Mouse (Mus musculus) spleen, embryonic (tissue): ENCODE measurements around the gene Unc5b.
"Not testable (repeated sequence)": the region's sequence is repeated elsewhere in the genome, so short reads cannot be mapped to it uniquely, and the experiment has no call there.

Experiments
- CTCF ChIA-PET: fragments of 350-600 bp; sonication (Branson Sonifier 250); formaldehyde crosslinking; loops from one replicate; lab custom pipeline; 2022; lab: Charles Lee

Gene Unc5b

GRCm38 (mm10) chr10:60756992-60757391, 74.4 kb downstream of the Unc5b start:
- CTCF ChIA-PET: interaction anchor here (0.7 to 1.4 kb wide), 3 partner anchors 226 to 547 kb away, joined by 3 to 5 read pairs (median 5); no protein-coding TSS in a partner anchor

- CTCF ChIA-PET: interaction anchor here (1.4 kb wide), 1 partner anchor 225 kb away, joined by 3 read pairs; no protein-coding TSS in a partner anchor
These were observed 75.2 kb downstream of the Unc5b start for GRCm38 (mm10) chr10:60756146-60756545.

- CTCF ChIA-PET: no interaction called here
These were observed 77.4 kb downstream of the Unc5b start for GRCm38 (mm10) chr10:60753941-60754340.

GRCm38 (mm10) chr10:60753261-60753660, 78.1 kb downstream of the Unc5b start:
- CTCF ChIA-PET: interaction anchor here (0.6 kb wide), 1 partner anchor 508 kb away, joined by 3 read pairs; no protein-coding TSS in a partner anchor

- CTCF ChIA-PET: interaction anchor here (0.6 kb wide), 2 partner anchors 8 to 507 kb away, joined by 3 to 4 read pairs; no protein-coding TSS in a partner anchor
These were observed 79.1 kb downstream of the Unc5b start, which contains the start of gene Slc29a3 for GRCm38 (mm10) chr10:60752040-60753020. TSS of gene Slc29a3 (minus strand) at chr10:60752794.

- CTCF ChIA-PET: no interaction called here
These were observed 83.6 kb downstream of the Unc5b start for GRCm38 (mm10) chr10:60747667-60748212.

- CTCF ChIA-PET: interaction anchor here (0.5 kb wide), 1 partner anchor 8 kb away, joined by 7 read pairs; no protein-coding TSS in a partner anchor
These were observed 84.9 kb downstream of the Unc5b start for GRCm38 (mm10) chr10:60746512-60746911.

- CTCF ChIA-PET: no interaction called here
These were observed 86.7 kb downstream of the Unc5b start for GRCm38 (mm10) chr10:60744543-60745290.

GRCm38 (mm10) chr10:60743681-60744080, 87.7 kb downstream of the Unc5b start:
- CTCF ChIA-PET: no interaction called here

- CTCF ChIA-PET: no interaction called here
These were observed 88.4 kb downstream of the Unc5b start for GRCm38 (mm10) chr10:60742942-60743341.

- CTCF ChIA-PET: not testable (repeated sequence)
These were observed 89.1 kb downstream of the Unc5b start for GRCm38 (mm10) chr10:60742296-60742695.

GRCm38 (mm10) chr10:60741435-60741834, 89.9 kb downstream of the Unc5b start:
- CTCF ChIA-PET: no interaction called here

- CTCF ChIA-PET: no interaction called here
These were observed 91.6 kb downstream of the Unc5b start for GRCm38 (mm10) chr10:60739619-60740363.

GRCm38 (mm10) chr10:60737886-60738640, 93.3 kb downstream of the Unc5b start:
- CTCF ChIA-PET: interaction anchor here (0.5 to 0.9 kb wide), 5 partner anchors 8 to 47 kb away, joined by 3 to 14 read pairs (median 7); no protein-coding TSS in a partner anchor

- CTCF ChIA-PET: interaction anchor here (0.5 kb wide), 1 partner anchor 32 kb away, joined by 3 read pairs; no protein-coding TSS in a partner anchor
These were observed 94.1 kb downstream of the Unc5b start for GRCm38 (mm10) chr10:60737169-60737728.

GRCm38 (mm10) chr10:60735737-60736136, 95.6 kb downstream of the Unc5b start:
- CTCF ChIA-PET: no interaction called here

- CTCF ChIA-PET: no interaction called here
These were observed 97.9 kb downstream of the Unc5b start for GRCm38 (mm10) chr10:60733471-60733870.

GRCm38 (mm10) chr10:60732397-60732861, 99.0 kb downstream of the Unc5b start:
- CTCF ChIA-PET: no interaction called here

GRCm38 (mm10) chr10:60731742-60732141, 99.6 kb downstream of the Unc5b start:
- CTCF ChIA-PET: no interaction called here
